Mouse (Mus musculus) liver, embryonic 14.5 days (tissue): Measurements from ENCODE around the gene Msl1.

ENCODE experiments used
- CTCF ChIP-seq: IDR thresholded peaks from 2 replicates; pipeline ENCODE4 v1.5.1; 2016; ENCODE audit warnings: antibody characterized with exemption, low read depth, control low read depth
- EP300 ChIP-seq: IDR thresholded peaks from 2 replicates; pipeline ENCODE4 v1.6.1; 2016; ENCODE audit warnings: antibody characterized with exemption, low read depth

DNA sequence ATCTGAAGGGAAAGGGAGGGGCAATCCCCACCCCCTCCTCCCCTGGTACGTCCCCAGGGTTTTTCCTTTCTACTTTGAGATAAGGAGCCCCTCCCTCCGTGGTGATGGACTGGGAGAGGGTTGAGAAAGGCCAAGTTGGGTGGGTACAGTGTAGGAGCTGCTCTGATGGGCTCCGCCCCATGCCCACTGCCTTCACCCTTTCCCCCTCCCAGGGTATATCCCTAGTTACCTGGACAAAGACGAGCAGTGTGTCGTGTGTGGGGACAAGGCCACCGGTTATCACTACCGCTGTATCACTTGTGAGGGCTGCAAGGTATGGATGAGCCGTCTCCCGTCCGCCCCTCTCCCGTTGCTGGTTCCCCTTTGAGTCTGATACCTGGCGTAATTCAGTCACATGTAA, 38.6 kb upstream of the Msl1 start:
- TF ChIP-seq CTCF, result no peak
- no peak for TF ChIP-seq EP300
